Mouse (Mus musculus): ENCODE results near the gene Ddx54. TPM values are rescaled to one million over a fixed set of nuclear protein-coding genes. Genes with fewer than 3 reads are reported as not detected.

Ddx54 gene
- total and polyA plus RNA-seq, 3 experiments: 63.7 to 91.8 (median 83.6) TPM

- H3K4me3 ChIP-seq (replicated peaks in 1 of 3; ENCODE audit: low read depth in 2 of 3, low read length in 2 of 3, poor library complexity in 1 of 3): no peak overlapping the region
- no peak for DNase-seq (ENCODE audit: extremely low read depth)
- no peak overlapping the region for H3K27ac ChIP-seq (ENCODE audit: insufficient read depth, low read depth)
- TF ChIP-seq RAD21 (IDR thresholded peaks at IDR 0.05; ENCODE audit: low read depth, low read length) (no peak), BHLHE40 (IDR thresholded peaks at IDR 0.05; ENCODE audit: low read depth, low read length) (no peak), CHD1 (IDR thresholded peaks at IDR 0.05; ENCODE audit: low read depth, low read length) (no peak), ZC3H11A (IDR thresholded peaks at IDR 0.05; ENCODE audit: low read depth, low read length) (no peak), CHD2 (IDR thresholded peaks at IDR 0.05; ENCODE audit: low read length) (no peak), ETS1 (conservative IDR thresholded peaks at IDR 0.05; ENCODE audit: low read depth, low read length) (no peak), E2F4 (IDR thresholded peaks at IDR 0.05; ENCODE audit: insufficient replicate concordance, low read depth, low read length) (no peak), TBP (conservative IDR thresholded peaks at IDR 0.05; ENCODE audit: low read depth, low read length) (no peak), ELF1 (IDR thresholded peaks at IDR 0.05; ENCODE audit: low read depth, low read length) (no peak), MEF2A (IDR thresholded peaks at IDR 0.05; ENCODE audit: borderline replicate concordance, low read depth, low read length) (no peak), TCF12 (IDR thresholded peaks at IDR 0.05; ENCODE audit: low read depth, low read length) (no peak)
- H3K4me1 ChIP-seq (ENCODE audit: control insufficient read depth in 1 of 2, insufficient read depth in 2 of 2): peaks cover 3 to 23% of the 10 kb centered on the region in 2 experiments; a peak in 3 of 4 replicates
- dilution Hi-C loops (cut with MboI; ENCODE audit: extremely low pct_ligation_motif_present, extremely low pct_unique_long_range_greater_than_20kb, low sequenced_read_pairs) (no loop called here), in situ Hi-C loops (cut with MboI; ENCODE audit: low pct_ligation_motif_present, low pct_unique_long_range_greater_than_20kb, low sequenced_read_pairs) (loop anchor here (5.0 to 25.0 kb wide), 3 partner anchors 92 to 472 kb away; no protein-coding TSS in a partner anchor)
- H3K9me3 ChIP-seq (replicated peaks; ENCODE audit: low read length): no peaks in the 10 kb centered on the region
- H3K27me3 ChIP-seq (replicated peaks): no peaks in the 10 kb centered on the region
- H3K79me2 ChIP-seq (replicated peaks; ENCODE audit: control insufficient read depth, extremely low read depth, insufficient read depth, poor library complexity, severe bottlenecking): peaks cover 9% of the 10 kb centered on the region
- peaks cover 0 to 39% of the 10 kb centered on the region in 2 experiments for H3K36me3 ChIP-seq (replicated peaks in 1 of 2; ENCODE audit: control insufficient read depth in 1 of 2, insufficient read depth in 1 of 2, low read length in 1 of 2)
- H3K4me2 ChIP-seq (ENCODE audit: insufficient read depth, low read depth, poor library complexity, severe bottlenecking): no peak overlapping the region
- H3K9ac ChIP-seq (ENCODE audit: insufficient read depth, low read depth): no peak overlapping the region
These were observed 3.2 kb upstream of the Ddx54 start for GRCm38 (mm10) chr5:120609246-120609775.

- in situ Hi-C loops (cut with MboI; ENCODE audit: low pct_ligation_motif_present, low pct_unique_long_range_greater_than_20kb, low sequenced_read_pairs) (loop anchor here (25.0 kb wide), 2 partner anchors 349 to 474 kb away; no protein-coding TSS in a partner anchor), dilution Hi-C loops (cut with MboI; ENCODE audit: extremely low pct_ligation_motif_present, extremely low pct_unique_long_range_greater_than_20kb, low sequenced_read_pairs) (no loop called here)
- H3K9ac ChIP-seq (ENCODE audit: insufficient read depth, low read depth): no peak overlapping the region
- peaks cover 5 to 29% of the 10 kb centered on the region in 2 experiments; a peak in 3 of 4 replicates for H3K4me1 ChIP-seq (ENCODE audit: control insufficient read depth in 1 of 2, insufficient read depth in 2 of 2)
- H3K27me3 ChIP-seq (replicated peaks): no peaks in the 10 kb centered on the region
- H3K4me2 ChIP-seq (ENCODE audit: insufficient read depth, low read depth, poor library complexity, severe bottlenecking): no peak overlapping the region
- H3K27ac ChIP-seq (ENCODE audit: insufficient read depth, low read depth): no peak overlapping the region
- TF ChIP-seq POLR2AphosphoS2 (IDR thresholded peaks at IDR 0.05; ENCODE audit: low read depth, low read length): no peak
- no peak for TF ChIP-seq SIN3A (IDR thresholded peaks at IDR 0.05; ENCODE audit: low read length)
- TF ChIP-seq BHLHE40 (IDR thresholded peaks at IDR 0.05; ENCODE audit: low read depth, low read length): no peak
- TF ChIP-seq CTCF (conservative IDR thresholded peaks at IDR 0.05 in 1 of 2, IDR thresholded peaks at IDR 0.05 in 1 of 2; ENCODE audit: low read depth in 2 of 2, low read length in 2 of 2): no peak
- TF ChIP-seq ETS1 (conservative IDR thresholded peaks at IDR 0.05; ENCODE audit: low read depth, low read length): no peak
- no peak for TF ChIP-seq RAD21 (IDR thresholded peaks at IDR 0.05; ENCODE audit: low read depth, low read length)
- no peak overlapping the region for H3K4me3 ChIP-seq (replicated peaks in 1 of 3; ENCODE audit: low read depth in 2 of 3, low read length in 2 of 3, poor library complexity in 1 of 3)
- H3K9me3 ChIP-seq (replicated peaks; ENCODE audit: low read length): peaks cover 2% of the 10 kb centered on the region
- peaks cover 1 to 50% of the 10 kb centered on the region in 2 experiments for H3K36me3 ChIP-seq (replicated peaks in 1 of 2; ENCODE audit: control insufficient read depth in 1 of 2, insufficient read depth in 1 of 2, low read length in 1 of 2)
- no peak for DNase-seq (ENCODE audit: extremely low read depth)
- peaks cover 25% of the 10 kb centered on the region for H3K79me2 ChIP-seq (replicated peaks; ENCODE audit: control insufficient read depth, extremely low read depth, insufficient read depth, poor library complexity, severe bottlenecking)
These were observed 1.6 kb upstream of the Ddx54 start for GRCm38 (mm10) chr5:120610906-120611305.

Measured in CH12.LX (cell line).